Mouse (Mus musculus): ENCODE measurements around the gene Cmss1. TPM values are rescaled to one million over a fixed set of nuclear protein-coding genes. Genes with fewer than 3 reads are reported as not detected.

Gene Cmss1
- polyA plus RNA-seq, 2 experiments: 10.9 to 45.3 TPM

DNA sequence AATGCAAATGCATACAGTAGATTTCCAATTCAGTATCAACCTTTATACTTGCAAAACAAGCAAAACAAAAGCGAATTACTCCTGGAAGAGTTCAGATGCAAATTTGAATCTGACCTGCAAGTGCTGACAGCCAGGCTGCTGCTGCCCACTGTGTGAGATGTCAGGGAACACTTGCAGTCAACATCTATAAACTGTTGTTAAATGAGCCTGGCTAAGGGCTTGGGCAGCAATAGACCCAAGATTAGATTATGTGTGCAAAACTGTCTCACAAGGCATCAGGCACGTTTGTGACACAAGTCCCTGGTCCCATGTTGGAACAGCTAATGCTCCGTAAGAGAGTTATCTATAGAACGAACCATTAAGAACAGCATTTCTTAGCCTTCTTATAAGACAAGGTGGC is 314.4 kb downstream of the Cmss1 start:
- Histone ChIP-seq H3K27ac (replicated peaks; ENCODE audit: low read depth, low read length) (no peak overlapping the region), H3K4me3 (replicated peaks; ENCODE audit: low read length) (no peak overlapping the region), H3K4me1 (ENCODE audit: control insufficient read depth, insufficient read depth, low read length) (no peaks in the 10 kb centered on the region), H3K9me3 (ENCODE audit: control insufficient read depth, low read length) (no peaks in the 10 kb centered on the region), H3K36me3 (ENCODE audit: control insufficient read depth, insufficient read depth, low read length) (no peaks in the 10 kb centered on the region), H3K9ac (ENCODE audit: low read depth, low read length, severe bottlenecking) (no peak overlapping the region), H3K4me2 (replicated peaks; ENCODE audit: low read depth, low read length, severe bottlenecking) (no peak overlapping the region), H3K27me3 (ENCODE audit: control insufficient read depth, insufficient read depth, low read length) (no peaks in the 10 kb centered on the region)
- WGBS: 67% methylated on average over 4 of the region's 4 CpGs
- DNase-seq (ENCODE audit: low spot score) (no peak), ATAC-seq (ENCODE audit: low FRiP score, low read depth) (no peak)
- no peak for TF ChIP-seq POLR2A (IDR thresholded peaks at IDR 0.05; ENCODE audit: borderline replicate concordance, extremely low read depth, insufficient read depth, insufficient read length)

DNA sequence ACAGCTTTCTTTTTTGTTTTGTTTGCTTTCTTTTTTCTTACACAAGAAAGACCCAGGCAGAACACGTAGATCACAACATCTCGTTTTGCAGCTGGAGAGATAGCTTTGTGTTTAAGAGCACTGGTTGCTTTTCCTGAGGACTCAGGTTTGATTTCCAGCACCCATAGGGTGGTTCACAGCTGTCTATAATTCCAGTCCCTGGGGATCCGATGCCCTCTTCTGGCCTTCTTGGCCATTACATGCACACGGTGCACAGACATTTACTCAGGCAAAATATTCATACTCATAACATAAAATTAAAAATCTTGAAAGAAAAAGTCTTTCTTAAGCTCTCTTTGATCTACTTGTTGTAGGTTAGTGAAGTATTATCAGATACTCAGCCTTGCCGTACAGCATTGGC is 315.0 kb downstream of the Cmss1 start:
- WGBS: 91% methylated on average over 5 of the region's 5 CpGs
- Histone ChIP-seq H3K9me3 (ENCODE audit: control insufficient read depth, low read length) (no peaks in the 10 kb centered on the region), H3K36me3 (ENCODE audit: control insufficient read depth, insufficient read depth, low read length) (no peaks in the 10 kb centered on the region), H3K9ac (ENCODE audit: low read depth, low read length, severe bottlenecking) (no peak overlapping the region), H3K4me3 (replicated peaks; ENCODE audit: low read length) (no peak overlapping the region), H3K27me3 (ENCODE audit: control insufficient read depth, insufficient read depth, low read length) (no peaks in the 10 kb centered on the region), H3K27ac (replicated peaks; ENCODE audit: low read depth, low read length) (no peak overlapping the region), H3K4me2 (replicated peaks; ENCODE audit: low read depth, low read length, severe bottlenecking) (no peak overlapping the region), H3K4me1 (ENCODE audit: control insufficient read depth, insufficient read depth, low read length) (no peaks in the 10 kb centered on the region)
- no peak for ATAC-seq (ENCODE audit: low FRiP score, low read depth)
- TF ChIP-seq POLR2A (IDR thresholded peaks at IDR 0.05; ENCODE audit: borderline replicate concordance, extremely low read depth, insufficient read depth, insufficient read length): no peak
- no peak for DNase-seq (ENCODE audit: low spot score)

DNA sequence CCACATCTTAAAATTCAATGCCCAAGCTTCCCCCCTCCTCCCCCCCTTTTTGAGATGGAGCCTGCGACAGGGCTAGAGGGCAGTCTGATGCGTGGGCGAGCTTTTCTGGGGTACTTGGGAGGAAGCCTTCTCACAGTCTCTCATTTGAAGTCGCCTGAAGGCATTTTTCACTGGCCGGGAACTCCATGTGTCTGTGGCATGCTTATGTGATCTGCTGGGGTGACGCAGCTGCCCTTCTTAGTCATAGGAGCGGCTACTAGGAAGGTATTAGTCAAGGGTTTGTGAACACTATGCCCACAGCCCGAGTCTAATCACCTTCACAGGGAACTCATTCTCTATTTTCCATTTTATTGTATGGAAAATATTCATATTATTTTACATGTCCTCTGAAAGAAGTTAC is 325.2 kb downstream of the Cmss1 start:
- WGBS: 66% methylated on average over 8 of the region's 8 CpGs
- DNase-seq (ENCODE audit: low spot score): no peak
- Histone ChIP-seq H3K9ac (ENCODE audit: low read depth, low read length, severe bottlenecking) (no peak overlapping the region), H3K27me3 (ENCODE audit: control insufficient read depth, insufficient read depth, low read length) (no peaks in the 10 kb centered on the region), H3K4me1 (ENCODE audit: control insufficient read depth, insufficient read depth, low read length) (no peaks in the 10 kb centered on the region), H3K9me3 (ENCODE audit: control insufficient read depth, low read length) (no peaks in the 10 kb centered on the region), H3K36me3 (ENCODE audit: control insufficient read depth, insufficient read depth, low read length) (no peaks in the 10 kb centered on the region), H3K4me3 (replicated peaks; ENCODE audit: low read length) (no peak overlapping the region), H3K27ac (replicated peaks; ENCODE audit: low read depth, low read length) (no peak overlapping the region), H3K4me2 (replicated peaks; ENCODE audit: low read depth, low read length, severe bottlenecking) (no peak overlapping the region)
- no peak for TF ChIP-seq POLR2A (IDR thresholded peaks at IDR 0.05; ENCODE audit: borderline replicate concordance, extremely low read depth, insufficient read depth, insufficient read length)
- no peak for ATAC-seq (ENCODE audit: low FRiP score, low read depth)

DNA sequence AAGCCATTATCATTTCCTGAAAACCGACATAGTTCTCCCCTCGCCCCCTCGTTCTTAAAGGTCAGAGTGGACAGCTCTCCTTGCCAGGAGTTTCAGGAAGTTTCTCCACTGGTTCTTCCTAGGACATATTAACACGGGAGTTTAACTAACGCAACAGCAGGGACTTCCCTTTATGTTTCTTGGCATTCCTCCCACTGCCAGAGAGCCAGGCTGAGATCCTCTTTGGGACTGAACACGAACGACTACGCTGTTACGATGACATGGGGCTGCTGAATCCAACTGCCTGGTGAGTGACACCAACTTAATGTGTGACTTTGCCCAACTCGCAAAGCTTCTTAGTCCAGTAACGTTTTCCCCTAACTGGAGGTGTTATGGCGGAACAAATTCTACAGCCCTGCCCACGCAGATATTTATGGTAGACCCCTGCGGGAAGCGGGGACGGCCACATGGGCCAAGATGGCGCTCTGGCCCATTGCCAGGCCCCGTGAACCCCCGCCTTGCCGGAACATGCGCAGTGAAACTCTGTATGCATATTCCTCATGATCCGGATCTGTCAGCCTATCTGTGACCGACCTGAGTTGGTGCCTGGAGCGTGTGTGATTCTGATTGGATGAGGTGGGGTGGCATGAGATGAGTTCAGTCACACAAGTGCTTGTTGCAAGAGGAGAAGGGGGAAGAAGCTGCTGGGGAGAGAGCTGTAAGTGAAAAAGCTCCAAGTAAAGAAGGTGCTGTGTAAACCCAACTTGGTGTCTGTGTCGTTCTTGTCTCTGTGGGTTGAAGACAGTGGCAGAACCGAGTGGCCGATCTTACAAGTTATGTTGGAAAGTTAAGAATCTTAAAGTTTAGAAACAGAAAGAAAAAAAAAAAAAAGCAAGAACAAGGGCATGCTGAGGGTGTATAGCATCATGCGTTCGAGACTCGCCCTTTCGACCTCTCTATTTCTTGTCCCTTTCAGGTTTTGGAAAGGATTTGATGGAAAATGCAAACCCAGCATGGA is 326.1 kb downstream of the Cmss1 start:
- 82% methylated on average over 31 of the region's 31 CpGs for WGBS

DNA sequence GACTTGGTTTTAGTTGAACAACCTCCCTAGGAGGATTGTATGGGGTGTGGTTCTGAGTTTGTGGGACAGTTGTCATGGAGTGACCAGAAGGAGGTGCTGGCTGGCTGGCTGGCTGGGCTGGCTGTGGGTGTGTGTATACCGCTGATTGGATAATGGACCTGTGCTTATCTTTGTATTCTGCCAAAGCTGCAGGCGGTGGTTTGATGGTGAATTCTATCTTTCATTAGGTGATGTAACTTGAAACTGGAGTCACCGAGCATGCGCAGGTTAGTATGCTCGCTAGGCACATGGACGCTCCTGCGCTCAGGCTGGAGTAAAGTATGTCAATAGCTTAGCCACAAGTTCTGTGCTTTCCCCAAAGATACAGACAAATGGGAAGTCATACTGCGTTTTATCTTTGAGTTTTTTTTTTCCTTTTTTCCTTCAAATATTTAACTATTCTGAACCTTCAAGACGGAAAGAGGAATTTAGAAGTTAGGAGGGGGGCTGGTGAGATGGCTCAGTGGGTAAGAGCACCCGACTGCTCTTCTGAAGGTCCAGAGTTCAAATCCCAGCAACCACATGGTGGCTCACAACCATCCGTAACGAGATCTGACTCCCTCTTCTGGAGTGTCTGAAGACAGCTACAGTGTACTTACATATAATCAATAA is 327.6 kb downstream of the Cmss1 start:
- Histone ChIP-seq H3K27ac (replicated peaks; ENCODE audit: low read depth, low read length) (no peak overlapping the region), H3K27me3 (ENCODE audit: control insufficient read depth, insufficient read depth, low read length) (no peaks in the 10 kb centered on the region), H3K9ac (ENCODE audit: low read depth, low read length, severe bottlenecking) (no peak overlapping the region), H3K4me3 (replicated peaks; ENCODE audit: low read length) (no peak overlapping the region), H3K4me2 (replicated peaks; ENCODE audit: low read depth, low read length, severe bottlenecking) (no peak overlapping the region), H3K36me3 (ENCODE audit: control insufficient read depth, insufficient read depth, low read length) (no peaks in the 10 kb centered on the region), H3K9me3 (ENCODE audit: control insufficient read depth, low read length) (no peaks in the 10 kb centered on the region), H3K4me1 (ENCODE audit: control insufficient read depth, insufficient read depth, low read length) (no peaks in the 10 kb centered on the region)
- DNase-seq (ENCODE audit: low spot score): no peak
- 85% methylated on average over 10 of the region's 12 CpGs for WGBS
- no peak for ATAC-seq (ENCODE audit: low FRiP score, low read depth)
- TF ChIP-seq POLR2A (IDR thresholded peaks at IDR 0.05; ENCODE audit: borderline replicate concordance, extremely low read depth, insufficient read depth, insufficient read length): no peak

More for the DNA sequence above, 326.1 kb downstream of the Cmss1 start:
- TF ChIP-seq POLR2A (IDR thresholded peaks at IDR 0.05; ENCODE audit: borderline replicate concordance, extremely low read depth, insufficient read depth, insufficient read length): no peak
- no peak for ATAC-seq (ENCODE audit: low FRiP score, low read depth)
- Histone ChIP-seq H3K36me3 (ENCODE audit: control insufficient read depth, insufficient read depth, low read length) (no peaks in the 10 kb centered on the region), H3K9me3 (ENCODE audit: control insufficient read depth, low read length) (no peaks in the 10 kb centered on the region), H3K27ac (replicated peaks; ENCODE audit: low read depth, low read length) (no peak overlapping the region), H3K4me3 (replicated peaks; ENCODE audit: low read length) (no peak overlapping the region), H3K9ac (ENCODE audit: low read depth, low read length, severe bottlenecking) (no peak overlapping the region), H3K4me1 (ENCODE audit: control insufficient read depth, insufficient read depth, low read length) (no peaks in the 10 kb centered on the region), H3K4me2 (replicated peaks; ENCODE audit: low read depth, low read length, severe bottlenecking) (no peak overlapping the region), H3K27me3 (ENCODE audit: control insufficient read depth, insufficient read depth, low read length) (no peaks in the 10 kb centered on the region)
- DNase-seq (ENCODE audit: low spot score): no peak

All from limb, embryonic 14.5 days (tissue).